Mouse (Mus musculus): ENCODE measurements around the gene Plekha8. TPM values are rescaled to one million over a fixed set of nuclear protein-coding genes. Genes with fewer than 3 reads are reported as not detected.

Gene Plekha8
- polyA plus RNA-seq, 1 experiment: 2.0 TPM

DNA sequence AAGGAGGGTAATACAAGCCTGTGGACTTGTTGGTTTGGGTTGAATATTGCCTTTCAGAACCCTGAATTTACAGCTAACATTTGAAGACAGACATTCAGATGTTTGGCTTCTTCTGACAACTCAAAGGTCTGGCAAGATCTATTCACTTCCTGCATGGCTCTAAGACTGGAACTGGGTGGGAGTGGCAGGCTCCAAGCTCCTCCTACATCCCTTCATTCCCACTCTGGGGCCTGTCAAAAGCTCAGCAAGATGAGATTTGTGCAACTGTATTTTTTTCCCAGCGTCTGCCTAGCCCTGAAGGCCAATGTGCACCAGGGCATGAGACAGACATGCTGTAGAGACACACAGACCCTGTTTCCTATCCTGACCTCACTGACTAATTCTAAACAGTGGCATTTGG, 39.1 kb upstream of the Plekha8 start:
- Histone ChIP-seq H3K4me3 (replicated peaks; ENCODE audit: control insufficient read depth, low read depth, low read length) (no peak overlapping the region), H3K4me1 (ENCODE audit: control insufficient read depth, insufficient read depth, low read length) (no peaks in the 10 kb centered on the region), H3K27ac (ENCODE audit: control insufficient read depth, insufficient read depth, low read depth, low read length, poor library complexity) (no peak overlapping the region)
- WGBS: 71% methylated on average over 1 of the region's 1 CpGs
- no peak for TF ChIP-seq POLR2A (IDR thresholded peaks at IDR 0.05; ENCODE audit: borderline replicate concordance, control insufficient read depth, low read depth, low read length)
- TF ChIP-seq CTCF (IDR thresholded peaks at IDR 0.05; ENCODE audit: control insufficient read depth, insufficient read depth, low read length): no peak

DNA sequence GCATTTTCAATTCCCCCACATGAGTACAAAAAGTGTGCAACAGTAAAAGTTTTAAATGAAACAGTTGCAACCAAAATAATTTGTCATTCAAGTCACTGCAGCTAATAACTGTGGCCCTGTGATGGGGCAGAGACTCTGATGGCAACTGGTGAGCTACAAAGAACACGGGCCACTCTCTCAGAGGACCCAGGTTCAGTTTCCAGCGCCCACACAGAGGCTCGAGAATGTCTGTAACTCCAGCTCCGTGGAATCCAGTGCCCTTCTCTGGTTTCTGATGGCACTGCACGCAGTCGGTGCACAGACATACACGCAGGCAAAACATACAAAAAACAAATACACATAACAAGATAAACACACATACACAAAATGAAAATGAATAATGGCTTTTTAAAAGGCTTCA, 37.2 kb upstream of the Plekha8 start:
- TF ChIP-seq POLR2A (IDR thresholded peaks at IDR 0.05; ENCODE audit: borderline replicate concordance, control insufficient read depth, low read depth, low read length) (no peak), CTCF (IDR thresholded peaks at IDR 0.05; ENCODE audit: control insufficient read depth, insufficient read depth, low read length) (no peak)
- no peaks in the 10 kb centered on the region for H3K4me1 ChIP-seq (ENCODE audit: control insufficient read depth, insufficient read depth, low read length)
- H3K4me3 ChIP-seq (replicated peaks; ENCODE audit: control insufficient read depth, low read depth, low read length): no peak overlapping the region
- no peak overlapping the region for H3K27ac ChIP-seq (ENCODE audit: control insufficient read depth, insufficient read depth, low read depth, low read length, poor library complexity)
- 85% methylated on average over 7 of the region's 7 CpGs for WGBS

DNA sequence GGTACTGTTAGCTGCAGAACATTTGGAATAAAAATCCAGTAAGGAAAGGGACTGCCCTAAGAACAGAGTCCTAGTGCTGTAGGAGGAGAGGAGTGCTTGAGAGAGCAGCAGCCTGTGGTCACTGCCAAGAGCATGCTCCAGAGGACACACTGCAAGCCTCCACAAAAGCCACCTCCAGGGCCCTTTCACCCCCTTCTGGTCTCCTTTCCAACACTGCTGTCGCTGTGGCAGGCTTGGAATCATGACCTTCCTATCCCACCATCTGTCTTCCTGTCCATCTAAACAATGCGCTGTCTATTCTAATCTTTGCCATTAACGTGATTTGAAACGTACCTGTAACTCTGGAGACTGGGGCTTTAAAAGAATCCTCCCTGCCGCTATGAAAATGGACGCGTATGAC, 36.4 kb upstream of the Plekha8 start:
- no peak for TF ChIP-seq POLR2A (IDR thresholded peaks at IDR 0.05; ENCODE audit: borderline replicate concordance, control insufficient read depth, low read depth, low read length)
- TF ChIP-seq CTCF (IDR thresholded peaks at IDR 0.05; ENCODE audit: control insufficient read depth, insufficient read depth, low read length): no peak
- Histone ChIP-seq H3K27ac (ENCODE audit: control insufficient read depth, insufficient read depth, low read depth, low read length, poor library complexity) (no peak overlapping the region), H3K4me1 (ENCODE audit: control insufficient read depth, insufficient read depth, low read length) (no peaks in the 10 kb centered on the region), H3K4me3 (replicated peaks; ENCODE audit: control insufficient read depth, low read depth, low read length) (no peak overlapping the region)
- WGBS: 86% methylated on average over 7 of the region's 7 CpGs

DNA sequence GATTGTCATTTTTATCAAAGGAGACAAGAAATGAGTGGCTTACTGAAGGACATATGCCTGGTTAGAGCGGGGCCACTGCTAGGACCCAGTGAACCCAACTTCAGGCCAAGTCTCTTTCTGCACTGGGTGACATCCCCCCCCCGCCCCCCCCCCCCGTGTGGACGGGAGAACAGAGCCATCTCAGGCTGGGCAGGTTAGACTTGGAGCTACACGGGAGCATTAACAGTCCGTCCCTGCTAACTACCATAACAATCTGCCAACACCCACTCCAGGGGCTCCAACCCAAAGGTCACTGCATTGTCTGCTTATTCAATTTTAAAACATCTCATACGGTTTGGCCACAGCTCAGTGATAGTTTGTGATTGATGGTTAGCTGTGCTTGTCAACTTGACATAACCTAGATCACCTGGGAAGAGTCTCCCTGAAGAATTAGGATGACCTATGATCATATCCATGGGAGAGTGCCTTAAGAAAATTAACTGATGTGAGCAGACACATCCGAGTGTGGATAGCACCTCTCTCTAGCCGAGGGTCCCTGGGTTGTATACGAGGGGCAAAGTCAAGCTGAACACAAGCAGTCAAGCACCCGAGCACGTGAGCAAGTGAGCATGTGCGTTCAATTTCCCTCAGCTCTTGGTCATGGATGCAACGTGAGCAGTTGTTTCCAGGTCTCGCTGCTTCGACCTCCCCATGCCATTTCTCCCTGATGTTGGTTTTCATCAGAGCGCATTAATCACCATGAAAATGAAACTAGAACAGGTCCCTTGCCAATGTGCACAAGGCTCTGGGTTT, 32.7 kb upstream of the Plekha8 start:
- 75% methylated on average over 17 of the region's 17 CpGs for whole genome bisulfite sequencing
- Histone ChIP-seq H3K4me3 (replicated peaks; ENCODE audit: control insufficient read depth, low read depth, low read length) (no peak overlapping the region), H3K27ac (ENCODE audit: control insufficient read depth, insufficient read depth, low read depth, low read length, poor library complexity) (no peak overlapping the region), H3K4me1 (ENCODE audit: control insufficient read depth, insufficient read depth, low read length) (no peaks in the 10 kb centered on the region)
- TF ChIP-seq CTCF (IDR thresholded peaks at IDR 0.05; ENCODE audit: control insufficient read depth, insufficient read depth, low read length) (no peak), POLR2A (IDR thresholded peaks at IDR 0.05; ENCODE audit: borderline replicate concordance, control insufficient read depth, low read depth, low read length) (no peak)

DNA sequence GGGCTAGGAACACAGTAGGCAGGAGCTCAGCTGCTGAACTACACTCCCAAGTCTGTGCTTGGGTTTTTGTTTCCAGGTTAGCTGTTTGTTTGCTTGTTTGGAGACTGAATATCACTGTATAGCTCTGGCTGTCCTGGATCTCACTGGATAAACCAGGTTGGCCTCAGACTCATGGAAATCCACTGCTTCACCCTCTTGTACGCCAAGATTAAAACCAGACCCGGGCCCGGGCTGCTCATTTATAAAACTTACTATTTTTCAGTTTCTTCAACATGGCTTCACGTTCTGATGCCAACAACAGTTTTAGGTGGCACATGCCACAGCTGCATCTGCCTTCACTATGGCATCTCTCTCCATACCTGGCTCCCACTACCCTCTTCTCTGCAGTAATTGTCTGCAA, 31.4 kb upstream of the Plekha8 start:
- no peaks in the 10 kb centered on the region for H3K4me1 ChIP-seq (ENCODE audit: control insufficient read depth, insufficient read depth, low read length)
- no peak overlapping the region for H3K27ac ChIP-seq (ENCODE audit: control insufficient read depth, insufficient read depth, low read depth, low read length, poor library complexity)
- WGBS: 72% methylated on average over 4 of the region's 4 CpGs

DNA sequence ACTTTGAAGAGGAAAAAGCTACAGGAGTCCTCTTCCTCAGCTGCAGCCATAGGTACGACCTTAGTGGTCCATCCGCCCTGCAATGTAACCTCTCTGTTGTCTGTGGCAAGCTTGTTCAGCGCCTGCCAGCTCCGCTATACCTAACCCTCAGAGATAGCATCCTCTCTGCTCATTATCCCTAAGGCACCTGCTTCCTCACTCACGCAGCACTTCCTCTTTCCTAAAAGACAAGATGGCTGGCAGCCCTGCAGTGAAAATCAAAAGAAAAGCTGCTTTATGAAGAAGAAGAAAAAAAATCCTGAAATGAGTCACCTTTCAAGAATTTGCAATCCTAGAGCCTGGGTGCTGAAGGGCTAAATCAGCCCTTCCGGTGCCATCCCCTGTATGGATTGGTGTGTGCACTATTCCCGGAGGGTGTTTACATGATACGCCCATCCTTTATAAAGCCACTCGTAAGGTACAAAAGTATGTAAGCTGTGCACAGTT, 30.4 kb upstream of the Plekha8 start:
- WGBS: 48% methylated on average over 9 of the region's 9 CpGs

More for the DNA sequence above, 31.4 kb upstream of the Plekha8 start:
- TF ChIP-seq CTCF (IDR thresholded peaks at IDR 0.05; ENCODE audit: control insufficient read depth, insufficient read depth, low read length) (no peak), POLR2A (IDR thresholded peaks at IDR 0.05; ENCODE audit: borderline replicate concordance, control insufficient read depth, low read depth, low read length) (no peak)
- H3K4me3 ChIP-seq (replicated peaks; ENCODE audit: control insufficient read depth, low read depth, low read length): no peak overlapping the region

DNA sequence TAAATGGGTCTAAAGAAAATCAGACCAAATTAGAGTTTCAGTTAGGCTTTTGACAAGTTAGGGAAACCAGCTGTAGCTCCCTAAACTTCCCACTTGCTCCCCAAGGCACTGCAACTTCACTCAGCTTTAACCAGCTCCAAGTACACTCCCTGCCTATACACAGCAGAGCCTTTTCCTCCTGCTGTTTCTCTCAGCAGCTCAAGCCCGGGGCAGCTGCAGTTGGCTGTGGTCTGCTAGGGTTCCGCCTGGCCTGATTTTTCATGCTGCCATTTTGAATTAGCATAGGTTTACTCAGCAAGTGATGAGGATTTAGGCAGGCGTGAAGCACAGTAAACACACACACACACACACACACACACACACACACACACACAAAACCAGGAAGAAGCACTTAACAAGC, 29.9 kb upstream of the Plekha8 start:
- Histone ChIP-seq H3K27ac (ENCODE audit: control insufficient read depth, insufficient read depth, low read depth, low read length, poor library complexity) (no peak overlapping the region), H3K4me1 (ENCODE audit: control insufficient read depth, insufficient read depth, low read length) (no peaks in the 10 kb centered on the region), H3K4me3 (replicated peaks; ENCODE audit: control insufficient read depth, low read depth, low read length) (no peak overlapping the region)
- WGBS: 61% methylated on average over 3 of the region's 3 CpGs
- TF ChIP-seq POLR2A (IDR thresholded peaks at IDR 0.05; ENCODE audit: borderline replicate concordance, control insufficient read depth, low read depth, low read length) (no peak), CTCF (IDR thresholded peaks at IDR 0.05; ENCODE audit: control insufficient read depth, insufficient read depth, low read length) (no peak)

More for the DNA sequence above, 30.4 kb upstream of the Plekha8 start:
- TF ChIP-seq CTCF (IDR thresholded peaks at IDR 0.05; ENCODE audit: control insufficient read depth, insufficient read depth, low read length): no peak
- no peak for TF ChIP-seq POLR2A (IDR thresholded peaks at IDR 0.05; ENCODE audit: borderline replicate concordance, control insufficient read depth, low read depth, low read length)
- Histone ChIP-seq H3K4me3 (replicated peaks; ENCODE audit: control insufficient read depth, low read depth, low read length) (no peak overlapping the region), H3K4me1 (ENCODE audit: control insufficient read depth, insufficient read depth, low read length) (no peaks in the 10 kb centered on the region), H3K27ac (ENCODE audit: control insufficient read depth, insufficient read depth, low read depth, low read length, poor library complexity) (no peak overlapping the region)

DNA sequence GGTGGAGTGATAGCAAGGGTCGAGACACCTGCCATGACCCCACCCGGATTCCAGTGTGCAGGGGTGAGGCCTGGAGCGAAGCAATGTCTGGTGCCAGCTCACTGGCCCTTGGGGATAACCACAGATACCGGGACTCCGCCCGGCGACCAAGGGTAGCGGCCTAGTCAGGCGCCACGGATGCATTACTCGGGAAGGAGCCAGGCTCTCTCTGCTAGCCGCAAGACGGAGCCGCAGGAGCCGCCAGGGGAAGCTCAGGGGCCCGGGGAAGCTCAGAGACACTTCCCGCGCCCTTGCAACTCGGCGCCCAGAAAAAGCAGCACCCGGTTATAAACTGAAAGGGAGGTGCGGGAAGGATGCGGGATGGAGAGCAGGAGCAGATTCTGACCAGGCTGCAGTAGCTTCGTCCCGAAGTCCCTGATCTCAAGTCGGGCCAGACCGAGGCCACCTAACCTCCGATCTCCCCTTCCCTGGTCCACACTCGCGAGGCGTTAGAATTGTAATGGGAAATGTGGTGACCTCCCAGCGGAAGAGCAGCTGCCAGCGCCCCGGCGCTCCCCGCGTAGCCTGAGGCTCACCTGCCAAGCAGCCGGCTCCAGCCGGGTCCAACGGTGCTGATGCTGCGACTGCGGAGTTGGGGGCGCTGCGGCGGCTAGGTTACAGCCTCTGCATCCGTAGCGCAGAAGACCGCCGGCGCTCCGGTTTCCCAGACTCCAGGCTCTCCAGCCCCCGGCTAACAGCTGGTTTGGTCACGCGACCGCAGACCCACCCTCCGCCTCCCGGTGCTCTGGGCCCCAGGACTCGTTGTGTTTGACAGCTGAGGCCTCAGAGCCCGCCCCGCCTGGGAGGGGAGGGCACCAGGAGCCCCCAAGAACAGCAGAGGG, 29.0 kb upstream of the Plekha8 start, which contains the start of gene Scrn1:
Gene Scrn1 (minus strand): TSS at position 825 of the 881 bp plus-strand sequence.
- H3K4me3 ChIP-seq (replicated peaks; ENCODE audit: control insufficient read depth, low read depth, low read length): no peak within 1 kb of the TSS
- no peak within 1 kb of the TSS for H3K27ac ChIP-seq (ENCODE audit: control insufficient read depth, insufficient read depth, low read depth, low read length, poor library complexity)
- TF ChIP-seq POLR2A (IDR thresholded peaks at IDR 0.05; ENCODE audit: borderline replicate concordance, control insufficient read depth, low read depth, low read length) (no peak), CTCF (IDR thresholded peaks at IDR 0.05; ENCODE audit: control insufficient read depth, insufficient read depth, low read length) (no peak)
- 3% methylated on average over 60 of the region's 60 CpGs for WGBS
- no peaks in the 10 kb centered on the region for H3K4me1 ChIP-seq (ENCODE audit: control insufficient read depth, insufficient read depth, low read length)

All from bone marrow, adult 2 months (tissue).